Mouse (Mus musculus): ENCODE measurements around the gene Slc45a3. TPM values are rescaled to one million over a fixed set of nuclear protein-coding genes. Genes with fewer than 3 reads are reported as not detected.

Gene Slc45a3
- total and polyA plus RNA-seq, 3 experiments, result 15.6 to 40.7 TPM; not detected in 1

DNA sequence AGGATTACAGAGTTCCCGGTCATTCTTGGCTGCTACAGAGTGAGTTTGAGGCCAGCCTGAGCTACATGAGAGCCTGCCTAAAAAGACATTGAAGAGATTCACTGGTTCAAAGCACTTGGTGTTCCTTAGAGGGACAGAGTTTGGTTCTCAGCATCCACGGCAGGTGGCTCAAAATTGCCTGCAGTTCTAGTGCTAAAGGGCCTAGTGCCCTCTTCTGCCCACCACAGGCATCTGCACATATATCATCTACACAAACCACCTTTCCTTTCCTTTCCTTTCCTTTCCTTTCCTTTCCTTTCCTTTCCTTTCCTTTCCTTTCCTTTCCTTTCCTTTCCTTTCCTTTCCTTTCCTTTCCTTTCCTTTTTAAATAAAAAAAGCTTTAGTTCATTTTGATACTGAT is 67.8 kb downstream of the Slc45a3 start:
- Histone ChIP-seq H3K9me3 (replicated peaks; ENCODE audit: insufficient read depth, low read length) (no peaks in the 10 kb centered on the region), H3K4me1 (ENCODE audit: control insufficient read depth in 1 of 2, insufficient read depth in 2 of 2, low read length in 2 of 2) (no peaks in the 10 kb centered on the region), H3K9ac (ENCODE audit: control insufficient read depth, low read depth, low read length, poor library complexity, severe bottlenecking) (no peak overlapping the region), H3K27me3 (ENCODE audit: control insufficient read depth in 1 of 2, insufficient read depth in 2 of 2, low read length in 2 of 2) (no peaks in the 10 kb centered on the region), H3K36me3 (ENCODE audit: control insufficient read depth in 1 of 2, insufficient read depth in 2 of 2, low read length in 2 of 2) (peaks cover 0 to 6% of the 10 kb centered on the region in 2 experiments; a peak in 2 of 4 replicates), H3K4me3 (ENCODE audit: control insufficient read depth in 1 of 2, insufficient read depth in 1 of 2, low read depth in 2 of 2, low read length in 2 of 2) (no peak overlapping the region), H3K27ac (ENCODE audit: control insufficient read depth, low read depth, low read length) (no peak overlapping the region), H3K79me2 (ENCODE audit: control insufficient read depth, insufficient read depth, low read length, poor library complexity) (no peaks in the 10 kb centered on the region)
- no peak for DNase-seq (ENCODE audit: low read depth, low spot score)
- TF ChIP-seq HCFC1 (IDR thresholded peaks at IDR 0.05; ENCODE audit: low read depth, low read length), result no peak
- no peak for TF ChIP-seq KAT2A (conservative IDR thresholded peaks at IDR 0.05; ENCODE audit: low read depth, low read length)
- TF ChIP-seq EP300 (IDR thresholded peaks at IDR 0.05; ENCODE audit: low read depth in 1 of 2, low read length in 2 of 2), result no peak
- no peak for TF ChIP-seq MAX (IDR thresholded peaks at IDR 0.05; ENCODE audit: low read length)
- TF ChIP-seq RAD21 (IDR thresholded peaks at IDR 0.05; ENCODE audit: low read depth, low read length), result peak; percentile 19
- TF ChIP-seq CHD2 (IDR thresholded peaks at IDR 0.05; ENCODE audit: low read length), result no peak
- TF ChIP-seq TCF12 (IDR thresholded peaks at IDR 0.05; ENCODE audit: low read depth, low read length), result no peak
- TF ChIP-seq CHD1 (IDR thresholded peaks at IDR 0.05; ENCODE audit: low read depth, low read length), result no peak
- no peak for TF ChIP-seq TAL1 (IDR thresholded peaks at IDR 0.05; ENCODE audit: low read length)
- TF ChIP-seq MXI1 (IDR thresholded peaks at IDR 0.05; ENCODE audit: low read depth, low read length), result no peak
- peak; percentile 17 to 40 (median 35); a peak in 4 of 6 replicates for TF ChIP-seq CTCF (IDR thresholded peaks at IDR 0.05 in 2 of 3, conservative IDR thresholded peaks at IDR 0.05 in 1 of 3; ENCODE audit: control insufficient read depth in 1 of 3, insufficient read depth in 1 of 3, low read depth in 2 of 3, low read length in 3 of 3, poor library complexity in 1 of 3, severe bottlenecking in 1 of 3)
- TF ChIP-seq BHLHE40 (IDR thresholded peaks at IDR 0.05; ENCODE audit: borderline replicate concordance, low read depth, low read length), result no peak
- TF ChIP-seq NELFE (IDR thresholded peaks at IDR 0.05; ENCODE audit: low read depth, low read length), result no peak
- no peak for TF ChIP-seq ELF1 (IDR thresholded peaks at IDR 0.05; ENCODE audit: low read depth, low read length)
- TF ChIP-seq TBP (IDR thresholded peaks at IDR 0.05; ENCODE audit: low read depth, low read length), result no peak
- TF ChIP-seq SIN3A (IDR thresholded peaks at IDR 0.05; ENCODE audit: low read length), result no peak
- no peak for TF ChIP-seq MYB (IDR thresholded peaks at IDR 0.05; ENCODE audit: low read depth, low read length)
- TF ChIP-seq USF1 (IDR thresholded peaks at IDR 0.05; ENCODE audit: low read depth, low read length), result no peak
- TF ChIP-seq GATA1 (IDR thresholded peaks at IDR 0.05; ENCODE audit: low read depth, low read length), result no peak
- TF ChIP-seq SMC3 (IDR thresholded peaks at IDR 0.05; ENCODE audit: low read depth, low read length), result peak; percentile 32; the same call in 1 of the 2 replicates
- TF ChIP-seq GABPA (IDR thresholded peaks at IDR 0.05; ENCODE audit: low read depth, low read length), result no peak
- TF ChIP-seq MYC (IDR thresholded peaks at IDR 0.05; ENCODE audit: low read depth, low read length), result no peak
- no peak for TF ChIP-seq ZC3H11A (IDR thresholded peaks at IDR 0.05; ENCODE audit: low read depth, low read length)

DNA sequence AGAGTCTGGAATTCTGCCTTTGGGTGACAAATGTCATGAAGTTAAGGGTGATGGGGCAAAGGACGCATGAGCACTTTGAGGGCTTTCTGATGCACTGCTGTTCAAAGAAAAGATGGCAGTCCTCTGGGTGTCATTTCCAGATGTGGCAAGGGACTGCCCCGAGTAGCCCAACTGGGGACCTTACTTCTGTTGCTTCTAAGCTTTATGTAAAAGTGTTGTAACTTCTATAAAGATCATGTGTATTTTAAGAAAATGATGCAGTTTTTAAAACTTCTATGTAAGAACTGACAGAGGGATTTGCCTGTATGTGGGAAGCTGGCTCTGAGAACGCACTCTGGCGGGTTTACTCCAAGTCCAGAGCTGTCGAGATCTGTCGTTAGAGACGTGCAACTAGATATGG is 69.4 kb downstream of the Slc45a3 start:
- Histone ChIP-seq H3K4me1 (ENCODE audit: control insufficient read depth in 1 of 2, insufficient read depth in 2 of 2, low read length in 2 of 2) (no peaks in the 10 kb centered on the region), H3K36me3 (ENCODE audit: control insufficient read depth in 1 of 2, insufficient read depth in 2 of 2, low read length in 2 of 2) (peaks cover 0 to 6% of the 10 kb centered on the region in 2 experiments; a peak in 2 of 4 replicates), H3K9ac (ENCODE audit: control insufficient read depth, low read depth, low read length, poor library complexity, severe bottlenecking) (no peak overlapping the region), H3K27ac (ENCODE audit: control insufficient read depth, low read depth, low read length) (no peak overlapping the region), H3K9me3 (replicated peaks; ENCODE audit: insufficient read depth, low read length) (no peaks in the 10 kb centered on the region), H3K79me2 (ENCODE audit: control insufficient read depth, insufficient read depth, low read length, poor library complexity) (no peaks in the 10 kb centered on the region), H3K4me3 (ENCODE audit: control insufficient read depth in 1 of 2, insufficient read depth in 1 of 2, low read depth in 2 of 2, low read length in 2 of 2) (no peak overlapping the region), H3K27me3 (ENCODE audit: control insufficient read depth in 1 of 2, insufficient read depth in 2 of 2, low read length in 2 of 2) (no peaks in the 10 kb centered on the region)
- no peak for DNase-seq (ENCODE audit: low read depth, low spot score)
- TF ChIP-seq MXI1 (IDR thresholded peaks at IDR 0.05; ENCODE audit: low read depth, low read length), result no peak

Other genes with a start within 250 kb of the Slc45a3 start
- not detected in 2 replicates for gene Slc26a9, start 218.9 kb upstream of the Slc45a3 start, total RNA-seq (2012; rRNA removed)
- gene Slc26a9, start 218.9 kb upstream of the Slc45a3 start, polyA plus RNA-seq (2012; ENCODE audit: insufficient read depth in 1 of 2, insufficient read length in 2 of 2, low read depth in 1 of 2, low replicate concordance in 2 of 2, missing spikeins in 1 of 2), result under 1 TPM in 1 of 2 experiments, not detected in 1; 0.04 TPM
- not detected in 2 replicates for gene Pm20d1, start 165.6 kb upstream of the Slc45a3 start, total RNA-seq (2012; rRNA removed)
- gene Pm20d1, start 165.6 kb upstream of the Slc45a3 start, polyA plus RNA-seq (2012; ENCODE audit: insufficient read depth in 1 of 2, insufficient read length in 2 of 2, low read depth in 1 of 2, low replicate concordance in 2 of 2, missing spikeins in 1 of 2), result not detected
- 3.4 and 3.8 TPM in 2 replicates for gene Slc41a1, start 135.5 kb upstream of the Slc45a3 start, total RNA-seq (2012; rRNA removed)
- 1 to 10 TPM in 1 of 2 experiments, not detected in 1; 8.3 TPM for gene Slc41a1, start 135.5 kb upstream of the Slc45a3 start, polyA plus RNA-seq (2012; ENCODE audit: insufficient read depth in 1 of 2, insufficient read length in 2 of 2, low read depth in 1 of 2, low replicate concordance in 2 of 2, missing spikeins in 1 of 2)
- 22.1 and 23.5 TPM in 2 replicates for gene Rab29, start 95.7 kb upstream of the Slc45a3 start, total RNA-seq (2012; rRNA removed)
- 10 to 100 TPM in 1 of 2 experiments, not detected in 1; 26.3 TPM for gene Rab29, start 95.7 kb upstream of the Slc45a3 start, polyA plus RNA-seq (2012; ENCODE audit: insufficient read depth in 1 of 2, insufficient read length in 2 of 2, low read depth in 1 of 2, low replicate concordance in 2 of 2, missing spikeins in 1 of 2)
- gene Nucks1, start 52.4 kb upstream of the Slc45a3 start, total RNA-seq (2012; rRNA removed), result 113 and 121 TPM in 2 replicates
- 10 to 100 TPM; 53.7 to 84.0 TPM for gene Nucks1, start 52.4 kb upstream of the Slc45a3 start, polyA plus RNA-seq (2012; ENCODE audit: insufficient read depth in 1 of 2, insufficient read length in 2 of 2, low read depth in 1 of 2, low replicate concordance in 2 of 2, missing spikeins in 1 of 2)
- gene Elk4, start 44.6 kb downstream of the Slc45a3 start, total RNA-seq (2012; rRNA removed), result 18.8 and 19.4 TPM in 2 replicates
- gene Elk4, start 44.6 kb downstream of the Slc45a3 start, polyA plus RNA-seq (2012; ENCODE audit: insufficient read depth in 1 of 2, insufficient read length in 2 of 2, low read depth in 1 of 2, low replicate concordance in 2 of 2, missing spikeins in 1 of 2), result 100 to 1,000 TPM in 1 of 2 experiments, 10 to 100 TPM in 1; 20.3 to 191 TPM
- gene Mfsd4a, start 105.1 kb downstream of the Slc45a3 start, total RNA-seq (2012; rRNA removed), result 2.7 and 3.6 TPM in 2 replicates
- gene Mfsd4a, start 105.1 kb downstream of the Slc45a3 start, polyA plus RNA-seq (2012; ENCODE audit: insufficient read depth in 1 of 2, insufficient read length in 2 of 2, low read depth in 1 of 2, low replicate concordance in 2 of 2, missing spikeins in 1 of 2), result 10 to 100 TPM in 1 of 2 experiments, not detected in 1; 15.5 TPM
- 0.56 and 1.3 TPM in 2 replicates for gene Cdk18, start 176.7 kb downstream of the Slc45a3 start, total RNA-seq (2012; rRNA removed)
- gene Cdk18, start 176.7 kb downstream of the Slc45a3 start, polyA plus RNA-seq (2012; ENCODE audit: insufficient read depth in 1 of 2, insufficient read length in 2 of 2, low read depth in 1 of 2, low replicate concordance in 2 of 2, missing spikeins in 1 of 2), result 10 to 100 TPM in 1 of 2 experiments, not detected in 1; 15.7 TPM
- gene Lemd1, start 228.5 kb downstream of the Slc45a3 start, total RNA-seq (2012; rRNA removed), result not detected in 2 replicates
- gene Lemd1, start 228.5 kb downstream of the Slc45a3 start, polyA plus RNA-seq (2012; ENCODE audit: insufficient read depth in 1 of 2, insufficient read length in 2 of 2, low read depth in 1 of 2, low replicate concordance in 2 of 2, missing spikeins in 1 of 2), result not detected
- not detected in 2 replicates for gene AC124108.1, start 228.5 kb downstream of the Slc45a3 start, total RNA-seq (2012; rRNA removed)
- gene AC124108.1, start 228.5 kb downstream of the Slc45a3 start, polyA plus RNA-seq (2012; ENCODE audit: insufficient read depth in 1 of 2, insufficient read length in 2 of 2, low read depth in 1 of 2, low replicate concordance in 2 of 2, missing spikeins in 1 of 2), result not detected